Mouse (Mus musculus): ENCODE measurements around the gene Acot5. TPM values are rescaled to one million over a fixed set of nuclear protein-coding genes. Genes with fewer than 3 reads are reported as not detected.

The Acot5 gene
- total RNA-seq, 4 experiments from 2014 or later, result 2.4 to 3.7 (median 3.5) TPM

DNA sequence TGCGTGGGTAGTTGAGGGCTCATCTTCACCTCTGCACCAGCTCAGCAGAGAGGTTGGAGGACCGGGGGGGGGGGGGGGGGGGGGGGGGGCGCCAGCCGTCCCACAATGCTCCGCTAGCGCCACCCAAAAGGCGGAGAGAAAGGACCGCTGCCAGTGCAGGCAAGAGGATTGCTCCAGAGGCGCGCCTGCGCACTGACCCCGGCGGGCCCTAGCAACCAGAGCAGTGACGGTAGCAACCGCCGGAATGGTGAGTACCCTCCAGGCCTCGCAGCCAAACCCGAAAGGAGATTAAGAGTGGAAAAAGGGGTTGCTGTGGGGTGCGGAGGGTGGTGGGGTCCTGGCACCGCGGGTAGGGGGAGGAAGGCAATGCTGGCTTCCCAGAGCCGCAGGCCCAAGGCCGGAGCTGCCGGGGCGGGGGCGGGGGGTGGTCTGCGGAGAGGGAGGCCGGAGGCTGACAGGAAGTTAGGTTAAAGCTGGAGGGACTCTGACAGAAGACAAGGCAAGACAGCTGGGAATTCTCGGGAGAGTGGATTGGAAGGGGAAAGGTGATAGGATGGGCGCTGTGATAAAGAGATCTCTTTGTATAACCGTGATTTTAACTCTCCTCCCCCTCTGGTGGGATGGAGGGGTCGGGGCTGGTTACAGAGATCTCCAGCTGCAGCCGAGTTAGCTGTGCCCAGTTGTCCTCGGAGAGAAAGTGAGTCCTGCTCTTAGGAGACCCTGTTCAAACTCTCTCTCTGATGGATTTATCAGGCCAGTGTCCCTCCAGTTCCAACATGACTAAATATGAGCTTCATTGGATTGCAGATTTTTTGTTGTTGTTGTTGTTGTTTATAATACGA is 45.2 kb downstream of the Acot5 start, which contains the start of gene Dnal1:
Gene Dnal1, plus strand, starts transcription at position 214 of the 842 bp plus-strand sequence.
- DNase-seq (ENCODE audit: low spot score in 2 of 2), result peak; percentile 61 to 84

DNA sequence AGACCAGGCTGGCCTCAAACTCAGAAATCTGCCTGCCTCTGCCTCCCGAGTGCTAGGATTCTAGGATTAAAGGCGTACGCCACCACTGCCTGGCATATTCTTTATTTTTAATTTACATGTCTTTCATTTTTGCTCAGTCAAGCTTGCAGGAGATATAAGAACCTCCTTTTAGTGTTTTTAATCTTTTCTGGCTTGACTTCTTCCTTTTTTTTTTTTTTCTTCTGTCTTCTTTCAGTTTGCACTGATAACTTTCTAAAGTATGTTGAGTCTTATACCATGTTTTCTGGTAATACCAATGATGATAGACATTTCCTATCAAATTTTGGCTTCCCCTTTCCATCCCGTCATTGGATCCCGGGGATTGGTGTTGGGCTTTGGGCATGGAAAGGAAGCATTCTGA is 50.5 kb downstream of the Acot5 start:
- DNase-seq (ENCODE audit: low spot score in 2 of 2), result no peak

Other genes with a start within 250 kb of the Acot5 start
- gene Numb, start 147.4 kb upstream of the Acot5 start, total RNA-seq (2022), result 10 to 100 TPM; 57.3 to 67.8 (median 60.5) TPM
- gene Riox1, start 118.7 kb upstream of the Acot5 start, total RNA-seq (2022), result 10 to 100 TPM; 15.6 to 19.2 (median 16.2) TPM
- not detected for gene Heatr4, start 84.5 kb upstream of the Acot5 start, total RNA-seq (2022)
- gene Acot2, start 81.5 kb upstream of the Acot5 start, total RNA-seq (2022), result 1 to 10 TPM; 8.1 to 9.4 (median 8.8) TPM
- 10 to 100 TPM; 13.7 to 20.6 (median 17.5) TPM for gene Acot1, start 59.8 kb upstream of the Acot5 start, total RNA-seq (2022)
- 1 to 10 TPM; 2.1 to 2.9 (median 2.3) TPM for gene Acot4, start 30.9 kb upstream of the Acot5 start, total RNA-seq (2022)
- 1 to 10 TPM in 1 of 4 experiments, not detected in 3; 1.3 TPM for gene Gm49366, start 30.4 kb upstream of the Acot5 start, total RNA-seq (2022)
- 1 to 10 TPM; 2.0 to 3.2 (median 2.5) TPM for gene Acot3, start 17.2 kb upstream of the Acot5 start, total RNA-seq (2022)
- gene Acot6, start 31.3 kb downstream of the Acot5 start, total RNA-seq (2022), result 1 to 10 TPM; 4.1 to 4.9 (median 4.1) TPM
- gene Dnal1, start 45.0 kb downstream of the Acot5 start, total RNA-seq (2022), result 10 to 100 TPM; 72.6 to 93.3 (median 83.6) TPM
- 1 to 10 TPM; 5.1 to 6.3 (median 5.8) TPM for gene Pnma1, start 79.2 kb downstream of the Acot5 start, total RNA-seq (2022)
- 10 to 100 TPM; 17.8 to 23.3 (median 20.3) TPM for gene Elmsan1, start 149.6 kb downstream of the Acot5 start, total RNA-seq (2022)
- gene Ptgr2, start 215.9 kb downstream of the Acot5 start, total RNA-seq (2022), result 10 to 100 TPM; 37.4 to 42.8 (median 42.2) TPM
- gene Zfp410, start 247.5 kb downstream of the Acot5 start, total RNA-seq (2022), result 10 to 100 TPM; 30.9 to 40.4 (median 33.1) TPM

Measured in left cerebral cortex, adult 8-10 months (tissue).